Mouse (Mus musculus) liver, embryonic 16.5 days (tissue): ENCODE data around the gene Kcnk13. TPM values are rescaled to one million over a fixed set of nuclear protein-coding genes. Genes with fewer than 3 reads are reported as not detected.

Experiments used
- ATAC-seq: fragments of 200-750 bp; cut with Nextera tagmentation; 2 replicates; pipeline ENCODE4 v1.8.0; 2017; ENCODE audit warnings: low read depth, mild to moderate bottlenecking, moderate number of reproducible peaks, moderate library complexity
- H3K27ac ChIP-seq: fragments of 300-500 bp; sonication (generic); 2 replicates; pipeline ENCODE4 v1.5.1; 2014; ENCODE audit warnings: mild to moderate bottlenecking, low read length
- H3K27me3 ChIP-seq: fragments of 300-500 bp; sonication (generic); 2 replicates; pipeline ENCODE4 v1.6.1; 2014; ENCODE audit warnings: low read depth, low read length, mixed read lengths; ENCODE audit not compliant: control insufficient read depth, insufficient read depth
- H3K36me3 ChIP-seq: fragments of 300-500 bp; sonication (generic); 2 replicates; pipeline ENCODE4 v1.6.1; 2014; ENCODE audit warnings: mild to moderate bottlenecking; ENCODE audit not compliant: control insufficient read depth, insufficient read depth
- H3K4me1 ChIP-seq: fragments of 300-500 bp; sonication (generic); 2 replicates; pipeline ENCODE4 v1.6.1; 2014; ENCODE audit warnings: low read depth, low read length, mixed read lengths; ENCODE audit not compliant: control insufficient read depth
- H3K4me2 ChIP-seq: fragments of 300-500 bp; sonication (generic); 2 replicates; pipeline ENCODE4 v1.6.1; 2014; ENCODE audit warnings: low read depth, low read length, mixed read lengths
- H3K4me3 ChIP-seq: fragments of 300-500 bp; sonication (generic); 2 replicates; pipeline ENCODE4 v1.5.1; 2014; ENCODE audit warnings: low read depth, mild to moderate bottlenecking, low read length
- H3K9ac ChIP-seq: fragments of 300-500 bp; sonication (generic); 2 replicates; pipeline ENCODE4 v1.6.1; 2014; ENCODE audit warnings: low read depth, low read length
- H3K9me3 ChIP-seq: fragments of 300-500 bp; sonication (generic); replicated peaks from 2 replicates; pipeline ENCODE4 v1.6.1; 2016; ENCODE audit warnings: low read length; ENCODE audit not compliant: control insufficient read depth
- WGBS: fragments of 180-500 bp; shearing (Covaris S2); extraction: QIAGEN DNeasy Blood & Tissue Kit; methylation state at CpG from one replicate; pipeline ENCODE4 v1.1.7; 2014; ENCODE audit not compliant: insufficient replicate concordance; 5-methylcytosine and 5-hydroxymethylcytosine counted together
- polyA plus RNA-seq: library from polyadenylated mRNA; unstranded; fragments of >200 nt; fragmentation: Nextera tagmentation; extraction: Ambion mirVana; gene quantifications from 2 replicates; pipeline ENCODE4 v1.2.1, GENCODE M21; 2015

Kcnk13 gene
- polyA plus RNA-seq, 1 experiment from 2014 or later: 0.84 TPM

GRCm38 (mm10) chr12:99933630-99934029 is 30.7 kb upstream of the Kcnk13 start:
- Histone ChIP-seq H3K27me3 (no peaks in the 10 kb centered on the region), H3K9me3 (no peaks in the 10 kb centered on the region), H3K4me2 (no peak overlapping the region), H3K36me3 (no peaks in the 10 kb centered on the region), H3K27ac (no peak overlapping the region), H3K4me3 (no peak overlapping the region), H3K4me1 (no peaks in the 10 kb centered on the region), H3K9ac (no peak overlapping the region)
- ATAC-seq: no peak
- WGBS: 74% methylated on average over 3 of the region's 3 CpGs

- Histone ChIP-seq H3K4me2 (no peak overlapping the region), H3K27ac (no peak overlapping the region), H3K36me3 (no peaks in the 10 kb centered on the region), H3K9me3 (no peaks in the 10 kb centered on the region), H3K4me1 (no peaks in the 10 kb centered on the region), H3K27me3 (no peaks in the 10 kb centered on the region), H3K9ac (no peak overlapping the region), H3K4me3 (no peak overlapping the region)
- WGBS: 77% methylated on average over 8 of the region's 8 CpGs
- ATAC-seq: no peak
These were observed 28.9 kb upstream of the Kcnk13 start for GRCm38 (mm10) chr12:99935403-99935802.

- Histone ChIP-seq H3K27ac (no peak overlapping the region), H3K9ac (no peak overlapping the region), H3K27me3 (no peaks in the 10 kb centered on the region), H3K4me2 (no peak overlapping the region), H3K4me1 (no peaks in the 10 kb centered on the region), H3K36me3 (no peaks in the 10 kb centered on the region), H3K4me3 (no peak overlapping the region), H3K9me3 (no peaks in the 10 kb centered on the region)
- ATAC-seq: no peak
- WGBS: 66% methylated on average over 4 of the region's 4 CpGs
These were observed 25.8 kb upstream of the Kcnk13 start for GRCm38 (mm10) chr12:99938476-99938875.

GRCm38 (mm10) chr12:99939179-99939578 is 25.1 kb upstream of the Kcnk13 start:
- Histone ChIP-seq H3K4me1 (no peaks in the 10 kb centered on the region), H3K9me3 (no peaks in the 10 kb centered on the region), H3K27ac (no peak overlapping the region), H3K4me3 (no peak overlapping the region), H3K9ac (no peak overlapping the region), H3K4me2 (no peak overlapping the region), H3K36me3 (no peaks in the 10 kb centered on the region), H3K27me3 (no peaks in the 10 kb centered on the region)
- 77% methylated on average over 6 of the region's 6 CpGs for WGBS
- no peak for ATAC-seq

GRCm38 (mm10) chr12:99940704-99941103 is 23.6 kb upstream of the Kcnk13 start:
- H3K9ac ChIP-seq: no peak overlapping the region
- no peaks in the 10 kb centered on the region for H3K36me3 ChIP-seq
- no peaks in the 10 kb centered on the region for H3K27me3 ChIP-seq
- no peak for ATAC-seq
- H3K4me1 ChIP-seq: no peaks in the 10 kb centered on the region
- no peak overlapping the region for H3K4me2 ChIP-seq
- H3K27ac ChIP-seq: no peak overlapping the region
- H3K9me3 ChIP-seq: no peaks in the 10 kb centered on the region
- H3K4me3 ChIP-seq: no peak overlapping the region
- 78% methylated on average over 7 of the region's 7 CpGs for WGBS

- Histone ChIP-seq H3K9ac (no peak overlapping the region), H3K4me3 (no peak overlapping the region), H3K4me1 (no peaks in the 10 kb centered on the region), H3K27me3 (no peaks in the 10 kb centered on the region), H3K36me3 (no peaks in the 10 kb centered on the region), H3K27ac (no peak overlapping the region), H3K4me2 (no peak overlapping the region), H3K9me3 (no peaks in the 10 kb centered on the region)
- 43% methylated on average over 8 of the region's 8 CpGs for WGBS
- ATAC-seq: no peak
These were observed 21.9 kb upstream of the Kcnk13 start for GRCm38 (mm10) chr12:99942441-99942840.

GRCm38 (mm10) chr12:99952928-99953327 is 11.4 kb upstream of the Kcnk13 start:
- WGBS: 61% methylated on average over 7 of the region's 7 CpGs
- H3K4me3 ChIP-seq: no peak overlapping the region
- no peaks in the 10 kb centered on the region for H3K36me3 ChIP-seq
- no peak overlapping the region for H3K27ac ChIP-seq
- ATAC-seq: no peak
- H3K4me1 ChIP-seq: no peaks in the 10 kb centered on the region
- no peak overlapping the region for H3K4me2 ChIP-seq
- no peaks in the 10 kb centered on the region for H3K9me3 ChIP-seq
- no peak overlapping the region for H3K9ac ChIP-seq
- H3K27me3 ChIP-seq: no peaks in the 10 kb centered on the region

- H3K9ac ChIP-seq: no peak overlapping the region
- no peaks in the 10 kb centered on the region for H3K36me3 ChIP-seq
- no peaks in the 10 kb centered on the region for H3K9me3 ChIP-seq
- H3K4me3 ChIP-seq: no peak overlapping the region
- ATAC-seq: no peak
- H3K27me3 ChIP-seq: no peaks in the 10 kb centered on the region
- no peak overlapping the region for H3K4me2 ChIP-seq
- peaks cover 6% of the 10 kb centered on the region for H3K4me1 ChIP-seq
- 27% methylated on average over 7 of the region's 7 CpGs for WGBS
- H3K27ac ChIP-seq: no peak overlapping the region
These were observed 7.9 kb upstream of the Kcnk13 start for GRCm38 (mm10) chr12:99956411-99956810.

- Histone ChIP-seq H3K4me3 (no peak overlapping the region), H3K27me3 (peaks cover 3% of the 10 kb centered on the region; the same call in 1 of the 2 replicates), H3K36me3 (no peaks in the 10 kb centered on the region), H3K4me1 (peaks cover 6% of the 10 kb centered on the region), H3K9ac (no peak overlapping the region), H3K9me3 (no peaks in the 10 kb centered on the region), H3K4me2 (no peak overlapping the region), H3K27ac (no peak overlapping the region)
- 59% methylated on average over 9 of the region's 9 CpGs for WGBS
- ATAC-seq: 0 out of 2 replicates have a peak, but pooled peaks have one; percentile 19
These were observed 5.9 kb upstream of the Kcnk13 start for GRCm38 (mm10) chr12:99958068-99959060.
